Mouse (Mus musculus) cortical plate, adult 2 months (tissue): ENCODE results near the gene Kcnh3.

Source experiments
- CTCF ChIP-seq: fragments of 200-500 bp; IDR thresholded peaks from 2 replicates; pipeline ENCODE4 v1.5.1; 2011; ENCODE audit warnings: mild to moderate bottlenecking, control low read depth, low read length; ENCODE audit not compliant: insufficient read depth; ENCODE audit errors: extremely low read depth
- POLR2A ChIP-seq: fragments of 200-500 bp; IDR thresholded peaks from 2 replicates; pipeline ENCODE4 v1.6.1; 2011; ENCODE audit warnings: mild to moderate bottlenecking, low read length, control low read depth; ENCODE audit not compliant: insufficient read depth; ENCODE audit errors: extremely low read depth

- no peak for TF ChIP-seq CTCF
- TF ChIP-seq POLR2A, result no peak
Observed at GRCm38 (mm10) chr15:99255241-99255749, 30.6 kb downstream of the Kcnh3 start.
